Comparison of ENCODE assay signal across 11 mouse cellular contexts in the genomic region with DNA sequence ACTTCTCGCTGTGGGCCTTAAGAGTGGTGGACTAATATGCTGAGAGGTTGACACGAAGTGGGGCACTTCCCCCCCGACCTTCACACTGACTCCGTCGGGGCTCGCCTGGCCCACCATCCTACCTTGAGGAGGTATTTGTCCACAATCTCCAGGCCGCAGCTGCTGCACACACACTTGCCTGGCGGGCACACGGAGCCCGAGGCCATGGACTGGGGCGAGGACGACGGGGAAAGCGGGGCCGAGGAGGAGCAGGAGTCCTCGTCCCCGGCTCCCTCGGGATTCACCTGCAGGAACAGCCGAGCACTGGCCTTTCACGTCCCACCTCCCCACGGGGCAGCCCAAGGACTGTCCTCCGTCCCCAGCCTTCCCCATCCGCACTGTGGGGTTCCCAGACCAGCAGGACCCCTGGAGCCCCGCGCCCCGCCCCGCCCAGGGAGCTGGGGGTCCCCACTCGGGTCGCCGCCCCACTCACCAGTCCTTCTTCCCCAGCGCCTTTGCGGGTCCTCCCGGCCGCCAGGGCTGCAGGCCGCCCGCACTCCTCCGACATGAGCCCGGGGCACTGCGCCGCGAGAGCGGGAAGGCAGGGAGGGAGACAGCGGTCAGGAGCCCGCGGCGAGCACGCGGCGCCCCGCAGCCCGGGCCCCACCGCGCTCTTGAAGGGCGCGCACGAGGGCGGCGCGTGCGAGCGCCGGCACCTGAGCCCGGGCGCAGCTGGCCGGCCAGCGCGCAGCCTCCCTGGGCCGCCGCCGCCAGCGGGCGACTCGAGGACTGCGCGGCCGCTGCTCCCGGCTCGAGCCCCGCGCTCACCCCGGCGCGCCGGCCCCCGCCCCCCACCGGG. TPM values are rescaled to one million over a fixed set of nuclear protein-coding genes. Genes with fewer than 3 reads are reported as not detected.
DNase-seq lines count a peak whose midpoint lies in the region; ATAC-seq lines count a peak whose summit lies in the region.
"Had no signal": no experiment of that assay in that cellular context is flagged by ENCODE, and none has a peak within 500 bp of the region (broad histone marks: within the 10 kb centered on the region; RNA-seq: fewer than 3 reads in every experiment).

No protein-coding gene starts in this region.

- H3K27me3 ChIP-seq in hindbrain, embryonic 10.5 days (ENCODE audit: insufficient read depth, poor library complexity, severe bottlenecking) = peaks cover 98% of the 10 kb centered on the region
- peaks cover 97% of the 10 kb centered on the region for H3K27me3 ChIP-seq in liver, embryonic 15.5 days

- peak overlapping the region; percentile 41 for H3K4me2 ChIP-seq in liver, embryonic 15.5 days

- no peaks in the 10 kb centered on the region for H3K9me3 ChIP-seq in hindbrain, embryonic 10.5 days
- no peaks in the 10 kb centered on the region for H3K9me3 ChIP-seq in liver, embryonic 15.5 days (replicated peaks)

- peak overlapping the region; percentile 60 for H3K4me3 ChIP-seq in hindbrain, embryonic 10.5 days
- H3K4me3 ChIP-seq in liver, embryonic 15.5 days (replicated peaks) = peak overlapping the region; percentile 22
- H3K4me3 ChIP-seq: myocyte had no signal

- peak overlapping the region; percentile 83 for H3K27ac ChIP-seq in hindbrain, embryonic 10.5 days
- no peak overlapping the region for H3K27ac ChIP-seq in liver, embryonic 15.5 days (replicated peaks)

- ATAC-seq in liver, embryonic 15.5 days (ENCODE audit: insufficient read depth) = no peak
- ATAC-seq in erythroid progenitor cell, adult 5-6 weeks (replicated peaks; ENCODE audit: low FRiP score, poor library complexity, severe bottlenecking) = no peak

- H3K9ac ChIP-seq in liver, embryonic 15.5 days = no peak overlapping the region

- intact Hi-C loops in left cerebral cortex, postnatal 14 days (cut with DNase I) = loop anchor here (5.0 kb wide), 1 partner anchor 244 kb away; no protein-coding TSS in a partner anchor

- peaks cover 41% of the 10 kb centered on the region for H3K4me1 ChIP-seq in hindbrain, embryonic 10.5 days (replicated peaks)
- 0 out of 2 replicates have a peak, but pooled peaks cover 6% of the 10 kb centered on the region for H3K4me1 ChIP-seq in liver, embryonic 15.5 days (replicated peaks)

- under 1% methylated on average over 86 of the region's 86 CpGs for WGBS in hindbrain, embryonic 10.5 days
- WGBS in liver, embryonic 15.5 days (ENCODE audit: insufficient replicate concordance) = 2% methylated on average over 83 of the region's 86 CpGs

- no peaks in the 10 kb centered on the region for H3K36me3 ChIP-seq in hindbrain, embryonic 10.5 days
- H3K36me3 ChIP-seq in liver, embryonic 15.5 days (replicated peaks) = no peaks in the 10 kb centered on the region

- peak; percentile 16 to 18 for DNase-seq in cerebellum, postnatal 25 days
- no peak for DNase-seq in cerebellum, postnatal 4 days (ENCODE audit: low spot score in 2 of 2)
- DNase-seq in embryo, embryonic 10 days (ENCODE audit: low spot score) = peak; percentile 46
- peak; percentile 74 for DNase-seq in hindbrain, embryonic 10.5 days (ENCODE audit: low spot score)
- peak; percentile 27 for DNase-seq in yolk sac, embryonic 10.5 days (ENCODE audit: low spot score)
- DNase-seq in left cerebral cortex, postnatal 14 days (ENCODE audit: low spot score in 2 of 2) = no peak

RNA-seq across cellular contexts. Expression of a gene that starts 2.4 kb away (rescaled TPM):
- 2.8 TPM in 2 replicates for polyA plus RNA-seq in hindbrain, embryonic 10.5 days (2016; fragmentation: Nextera tagmentation; extraction: Ambion mirVana)
- polyA plus RNA-seq in liver, embryonic 15.5 days (2015; fragmentation: Nextera tagmentation; extraction: Ambion mirVana) = 0.08 TPM in 1 of 2 replicates, not detected in the other
- 1 to 10 TPM in 1 of 2 experiments, not detected in 1; 1.4 TPM for total RNA-seq in left cerebral cortex, postnatal 14 days (2021)
- total RNA-seq in erythroid progenitor cell, adult 5-6 weeks (2015; ENCODE audit: low replicate concordance) = not detected in 2 replicates
- total RNA-seq in erythroid progenitor cell, adult 5-6 weeks (2017; ENCODE audit: low replicate concordance) = not detected in 2 replicates
- total RNA-seq: common myeloid progenitor, adult 5-6 weeks had no signal
- polyA plus RNA-seq: C2C12, myocyte had no signal

Comparison
In these comparisons a context has a peak if more than half of its experiments do, and no peak if none do; other contexts are left out.
1. DNase-seq: peak in cerebellum, postnatal 25 days (2 of 2), embryo, embryonic 10 days (single experiment), hindbrain, embryonic 10.5 days (single experiment) and yolk sac, embryonic 10.5 days (single experiment); none in cerebellum, postnatal 4 days (0 of 2) and left cerebral cortex, postnatal 14 days (0 of 2).